Mouse (Mus musculus) CH12.LX (cell line): ENCODE data around the gene Tgfb2. TPM values are rescaled to one million over a fixed set of nuclear protein-coding genes. Genes with fewer than 3 reads are reported as not detected.

Source experiments
- DNase-seq: peaks from one replicate; pipeline ENCODE4 v3.0.0-alpha.2; 2013; ENCODE audit errors: extremely low read depth
- H3K27ac ChIP-seq: 2 replicates; pipeline ENCODE4 v1.5.1; 2012; ENCODE audit warnings: low read depth, mild to moderate bottlenecking, control low read depth, moderate library complexity; ENCODE audit not compliant: insufficient read depth
- H3K27me3 ChIP-seq: replicated peaks from 2 replicates; pipeline ENCODE3; 2012; ENCODE audit warnings: inconsistent platforms
- H3K36me3 ChIP-seq, 2 experiments: replicated peaks in 1 of 2; 2 replicates each; pipeline versions ENCODE3 to v1.6.1; 2012; ENCODE audit warnings: inconsistent platforms in 1 of 2, low read length in 1 of 2, mild to moderate bottlenecking in 1 of 2, mixed read lengths in 1 of 2, moderate library complexity in 1 of 2; ENCODE audit not compliant: control insufficient read depth in 1 of 2, insufficient read depth in 1 of 2
- H3K4me1 ChIP-seq, 2 experiments: 2 replicates each; pipeline ENCODE4 v1.6.1; 2012; ENCODE audit warnings: inconsistent platforms in 1 of 2, moderate library complexity in 1 of 2; ENCODE audit not compliant: insufficient read depth in 2 of 2, control insufficient read depth in 1 of 2
- H3K4me2 ChIP-seq: 2 replicates; pipeline ENCODE4 v1.6.1; 2012; ENCODE audit warnings: low read depth, mild to moderate bottlenecking, control low read depth; ENCODE audit not compliant: poor library complexity, insufficient read depth, severe bottlenecking
- H3K4me3 ChIP-seq, 3 experiments: fragments of 150-350 bp in 1 of 3; sonication (generic) in 1 of 3; replicated peaks in 1 of 3; 2 replicates each; pipeline versions ENCODE3 to v1.5.1; 2011 to 2012; ENCODE audit warnings: low read depth in 2 of 3, low read length in 2 of 3, mild to moderate bottlenecking in 2 of 3, moderate library complexity in 2 of 3, control low read depth in 1 of 3, improper control_type of control experiment in 1 of 3, inconsistent platforms in 1 of 3, mixed read lengths in 1 of 3; ENCODE audit not compliant: poor library complexity in 1 of 3
- H3K79me2 ChIP-seq: replicated peaks from 2 replicates; pipeline ENCODE4 v1.6.1; 2012; ENCODE audit warnings: mild to moderate bottlenecking, moderate library complexity; ENCODE audit not compliant: control insufficient read depth, poor library complexity, insufficient read depth, severe bottlenecking; ENCODE audit errors: extremely low read depth
- H3K9ac ChIP-seq: 2 replicates; pipeline ENCODE4 v1.6.1; 2012; ENCODE audit warnings: low read depth, mild to moderate bottlenecking, control low read depth, moderate library complexity; ENCODE audit not compliant: insufficient read depth
- H3K9me3 ChIP-seq: replicated peaks from 2 replicates; pipeline ENCODE3; 2012; ENCODE audit warnings: low read length, inconsistent platforms, mixed read lengths
- BHLHE40 ChIP-seq: IDR thresholded peaks from 2 replicates; pipeline ENCODE4 v1.6.1; 2011; ENCODE audit warnings: mild to moderate bottlenecking, low read depth, low read length, improper control_type of control experiment
- CHD1 ChIP-seq: IDR thresholded peaks from 2 replicates; pipeline ENCODE4 v1.6.1; 2012; ENCODE audit warnings: low read depth, low read length, improper control_type of control experiment, inconsistent platforms
- CTCF ChIP-seq, 2 experiments: IDR thresholded peaks in 1 of 2; conservative IDR thresholded peaks in 1 of 2; 2 replicates each; pipeline ENCODE4 v1.5.1; 2011 to 2012; ENCODE audit warnings: low read depth in 2 of 2, low read length in 2 of 2, improper control_type of control experiment in 1 of 2, inconsistent platforms in 1 of 2, mild to moderate bottlenecking in 1 of 2, moderate library complexity in 1 of 2
- E2F4 ChIP-seq: IDR thresholded peaks from 2 replicates; pipeline ENCODE4 v1.6.1; 2011; ENCODE audit warnings: low read depth, low read length, improper control_type of control experiment; ENCODE audit not compliant: insufficient replicate concordance
- ELF1 ChIP-seq: IDR thresholded peaks from 2 replicates; pipeline ENCODE4 v1.6.1; 2014; ENCODE audit warnings: low read depth, mild to moderate bottlenecking, inconsistent platforms, low read length, improper control_type of control experiment
- ETS1 ChIP-seq: conservative IDR thresholded peaks from 2 replicates; pipeline ENCODE4 v1.6.1; 2012; ENCODE audit warnings: low read depth, mild to moderate bottlenecking, inconsistent platforms, low read length, improper control_type of control experiment, moderate library complexity
- GABPA ChIP-seq: IDR thresholded peaks from 2 replicates; pipeline ENCODE4 v1.6.1; 2012; ENCODE audit warnings: low read depth, low read length, improper control_type of control experiment, inconsistent platforms; ENCODE audit not compliant: insufficient replicate concordance
- HCFC1 ChIP-seq: IDR thresholded peaks from 2 replicates; pipeline ENCODE4 v1.6.1; 2012; ENCODE audit warnings: low read depth, mild to moderate bottlenecking, inconsistent platforms, low read length, improper control_type of control experiment
- IRF4 ChIP-seq: IDR thresholded peaks from 2 replicates; pipeline ENCODE4 v1.6.1; 2014; ENCODE audit warnings: low read depth, mild to moderate bottlenecking, inconsistent platforms, low read length, improper control_type of control experiment
- JUND ChIP-seq: conservative IDR thresholded peaks from 2 replicates; pipeline ENCODE4 v1.6.1; 2011; ENCODE audit warnings: low read depth, low read length, improper control_type of control experiment
- KAT2A ChIP-seq: IDR thresholded peaks from 2 replicates; pipeline ENCODE4 v1.6.1; 2012; ENCODE audit warnings: low read length, improper control_type of control experiment, inconsistent platforms; ENCODE audit not compliant: insufficient replicate concordance
- MAX ChIP-seq: IDR thresholded peaks from 2 replicates; pipeline ENCODE4 v1.6.1; 2011; ENCODE audit warnings: low read length, improper control_type of control experiment
- NELFE ChIP-seq: IDR thresholded peaks from 2 replicates; pipeline ENCODE4 v1.6.1; 2011; ENCODE audit warnings: low read depth, low read length, improper control_type of control experiment
- POLR2A ChIP-seq: IDR thresholded peaks from 2 replicates; pipeline ENCODE4 v1.6.1; 2011; ENCODE audit warnings: low read depth, mild to moderate bottlenecking, improper control_type of control experiment, low read length
- SIN3A ChIP-seq: IDR thresholded peaks from 2 replicates; pipeline ENCODE4 v1.6.1; 2012; ENCODE audit warnings: low read length, improper control_type of control experiment, inconsistent platforms
- SMC3 ChIP-seq: IDR thresholded peaks from 2 replicates; pipeline ENCODE4 v1.6.1; 2011; ENCODE audit warnings: low read depth, low read length, improper control_type of control experiment
- TBP ChIP-seq: conservative IDR thresholded peaks from 2 replicates; pipeline ENCODE4 v1.6.1; 2011; ENCODE audit warnings: low read depth, low read length, improper control_type of control experiment
- UBTF ChIP-seq: IDR thresholded peaks from 2 replicates; pipeline ENCODE4 v1.6.1; 2012; ENCODE audit warnings: low read depth, mild to moderate bottlenecking, inconsistent platforms, low read length, improper control_type of control experiment, moderate library complexity
- dilution Hi-C: fragments of 300-500 bp; cut with MboI; formaldehyde crosslinking; loops from 2 replicates; pipeline ENCODE4 v1.14.3; 2020; ENCODE audit warnings: low sequenced_read_pairs; ENCODE audit not compliant: extremely low pct_unique_long_range_greater_than_20kb, extremely low pct_ligation_motif_present
- in situ Hi-C: fragments of 300-500 bp; cut with MboI; formaldehyde crosslinking; loops from 3 replicates; pipeline ENCODE4 v1.14.3; 2019; ENCODE audit warnings: low sequenced_read_pairs, low pct_ligation_motif_present, low pct_unique_long_range_greater_than_20kb, mixed read lengths
- polyA plus RNA-seq: library from polyadenylated mRNA; unstranded; fragments of >175 nt; gene quantifications from 2 replicates; pipeline ENCODE4 v1.2.1, GENCODE M21; 2012; ENCODE audit warnings: low read depth; ENCODE audit not compliant: insufficient read length
- total RNA-seq, 2 experiments: library from RNA; depleted of rRNA; stranded (reverse); fragments of 300-350 nt in 1 of 2; fragments of >200 nt in 1 of 2; gene quantifications; 2 replicates each; pipeline ENCODE4 v1.2.3; 2012 to 2014

The Tgfb2 gene
- total and polyA plus RNA-seq, 3 experiments = 0.04 TPM; not detected in 2

- dilution Hi-C loops = no loop called here
- DNase-seq = no peak
Observed at GRCm38 (mm10) chr1:186655096-186655495, 50.7 kb downstream of the Tgfb2 start.

GRCm38 (mm10) chr1:186652208-186652607 is 53.6 kb downstream of the Tgfb2 start:
- no peak overlapping the region for H3K4me2 ChIP-seq
- no peak overlapping the region for H3K4me3 ChIP-seq
- no peaks in the 10 kb centered on the region for H3K4me1 ChIP-seq
- TF ChIP-seq UBTF (no peak), POLR2A (no peak), NELFE (no peak), ELF1 (no peak), SIN3A (no peak), TBP (no peak), JUND (no peak)
- no peak overlapping the region for H3K9ac ChIP-seq
- H3K79me2 ChIP-seq = no peaks in the 10 kb centered on the region
- no peak for DNase-seq
- no peak overlapping the region for H3K27ac ChIP-seq
- H3K27me3 ChIP-seq = no peaks in the 10 kb centered on the region
- in situ Hi-C loops = no loop called here
- dilution Hi-C loops = no loop called here
- H3K9me3 ChIP-seq = peaks cover 18% of the 10 kb centered on the region
- no peaks in the 10 kb centered on the region for H3K36me3 ChIP-seq

More at GRCm38 (mm10) chr1:186655096-186655495, 50.7 kb downstream of the Tgfb2 start:
- H3K4me1 ChIP-seq = no peaks in the 10 kb centered on the region
- no peaks in the 10 kb centered on the region for H3K36me3 ChIP-seq
- H3K27me3 ChIP-seq = no peaks in the 10 kb centered on the region
- peaks cover 22% of the 10 kb centered on the region for H3K9me3 ChIP-seq
- TF ChIP-seq BHLHE40 = no peak
- TF ChIP-seq GABPA = no peak
- TF ChIP-seq SIN3A = no peak
- no peak for TF ChIP-seq CHD1
- no peak for TF ChIP-seq KAT2A
- no peak for TF ChIP-seq ETS1
- TF ChIP-seq HCFC1 = no peak
- TF ChIP-seq POLR2A = no peak
- TF ChIP-seq UBTF = no peak
- TF ChIP-seq IRF4 = no peak
- TF ChIP-seq E2F4 = no peak
- no peak for TF ChIP-seq MAX
- TF ChIP-seq CTCF (conservative IDR thresholded peaks at IDR 0.05 in 1 of 2, IDR thresholded peaks at IDR 0.05 in 1 of 2; ENCODE audit: low read depth in 2 of 2, low read length in 2 of 2) = no peak
- TF ChIP-seq SMC3 = no peak
- H3K4me2 ChIP-seq = no peak overlapping the region
- H3K9ac ChIP-seq = no peak overlapping the region
- H3K4me3 ChIP-seq = no peak overlapping the region
- no peak overlapping the region for H3K27ac ChIP-seq
- no peaks in the 10 kb centered on the region for H3K79me2 ChIP-seq
- in situ Hi-C loops = no loop called here
